Mouse (Mus musculus) ovary, postnatal 10 days (tissue): ENCODE measurements around the gene Mta3.
"Not testable (repeated sequence)": the region's sequence is repeated elsewhere in the genome, so short reads cannot be mapped to it uniquely, and the experiment has no call there.

ENCODE experiments used
- DNase-seq: peaks from one replicate; pipeline ENCODE4 v3.0.0; 2022; ENCODE audit warnings: low spot score

Gene Mta3

GRCm38 (mm10) chr17:83850458-83850857 lies 144.5 kb downstream of the Mta3 start:
- peak; percentile 91 for DNase-seq

- no peak for DNase-seq
These were observed 144.9 kb downstream of the Mta3 start for GRCm38 (mm10) chr17:83850864-83851263.

- no peak for DNase-seq
These were observed 147.9 kb downstream of the Mta3 start for GRCm38 (mm10) chr17:83853831-83854230.

GRCm38 (mm10) chr17:83854284-83854918 lies 148.4 kb downstream of the Mta3 start:
- DNase-seq, result no peak

DNA sequence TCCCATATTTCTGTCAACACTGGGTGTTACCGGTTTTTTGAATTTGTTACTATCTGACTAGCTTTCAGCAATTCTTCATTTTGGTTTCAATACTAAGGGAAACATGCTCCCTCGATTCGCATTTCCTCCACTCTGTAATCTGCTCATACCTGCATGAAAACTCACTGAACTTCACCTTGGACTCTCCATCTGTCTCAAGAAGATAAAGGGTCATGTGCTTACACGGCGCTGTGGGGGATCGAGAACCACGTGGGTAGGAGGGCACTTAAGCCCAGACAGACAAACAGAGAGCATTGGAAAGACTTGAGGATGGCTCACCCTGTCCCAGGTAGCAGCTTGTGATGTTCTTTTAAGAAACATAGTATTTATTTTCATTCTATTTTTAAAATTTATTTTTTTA lies 152.4 kb downstream of the Mta3 start:
- DNase-seq, result no peak

DNA sequence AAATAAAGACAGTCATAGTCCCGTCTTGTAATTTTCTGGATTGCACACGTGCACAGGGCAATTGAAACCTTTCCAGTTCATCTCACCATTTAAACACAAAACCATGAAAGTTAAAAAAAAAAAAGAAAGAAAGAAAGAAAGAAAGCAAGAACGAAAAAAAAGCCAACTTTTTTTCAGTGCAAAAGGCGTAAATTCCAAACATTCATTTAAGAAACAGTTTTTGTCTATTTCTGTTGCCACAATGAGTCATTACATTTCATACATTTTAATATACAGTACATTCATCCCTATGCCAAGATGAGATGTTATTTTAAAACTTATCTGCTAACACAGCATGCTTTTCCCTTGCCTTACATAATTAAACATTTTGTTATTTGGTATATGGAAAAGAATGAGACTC lies 153.7 kb downstream of the Mta3 start:
- DNase-seq, result no peak

DNA sequence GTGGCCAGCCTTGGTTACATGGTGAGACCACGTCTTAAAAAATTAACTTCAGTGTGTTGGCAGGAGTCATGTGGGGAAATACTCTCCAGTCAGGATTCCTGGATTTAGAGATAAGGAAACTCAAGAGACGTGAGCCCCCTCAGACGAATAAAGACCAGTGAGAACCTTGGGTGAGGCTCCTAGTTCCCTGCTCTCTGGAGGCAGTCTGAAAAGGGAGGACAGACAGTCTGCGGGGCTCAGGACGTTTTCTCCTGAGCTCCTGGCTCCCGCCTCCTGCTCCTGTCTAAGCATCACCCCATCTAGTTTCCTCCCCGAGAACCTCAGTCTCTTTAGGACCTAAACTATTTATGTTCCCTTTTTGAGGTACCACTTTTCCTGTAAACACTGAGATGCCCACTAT lies 154.3 kb downstream of the Mta3 start:
- DNase-seq, result no peak

GRCm38 (mm10) chr17:83860968-83861367 lies 155.0 kb downstream of the Mta3 start:
- DNase-seq, result not testable (repeated sequence)

DNA sequence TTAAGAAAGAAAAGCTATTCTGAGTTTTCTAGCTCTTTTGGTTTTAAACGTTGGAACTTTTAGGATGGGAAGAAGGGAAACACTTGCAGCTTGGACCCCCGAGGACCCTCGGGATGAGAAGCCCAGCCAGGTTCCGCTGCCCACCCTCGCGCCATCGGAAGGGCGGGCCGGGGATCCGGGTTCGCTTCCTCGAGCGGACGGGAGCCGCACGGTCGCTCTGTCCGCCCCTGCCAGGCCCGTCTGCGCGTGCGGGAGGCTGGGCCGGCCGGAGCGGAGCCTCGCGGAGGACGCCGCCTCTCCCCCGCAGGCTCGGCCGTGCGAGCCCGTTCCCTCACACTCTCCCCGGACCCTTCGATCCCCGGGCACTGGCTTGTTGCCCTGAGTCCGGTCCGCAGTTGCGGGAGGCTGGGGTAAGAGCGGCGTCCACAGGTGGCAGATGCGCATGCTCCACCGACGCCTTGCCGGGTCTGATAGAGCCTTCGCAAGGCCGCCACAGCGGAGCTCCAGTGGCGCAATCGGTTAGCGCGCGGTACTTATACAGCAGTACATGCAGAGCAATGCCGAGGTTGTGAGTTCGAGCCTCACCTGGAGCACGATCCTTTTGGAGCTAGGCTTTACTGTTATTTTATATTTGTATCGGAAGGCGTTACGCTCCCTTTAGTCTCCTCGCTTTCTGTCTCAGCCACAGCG lies 155.6 kb downstream of the Mta3 start:
- peak; percentile 99 for DNase-seq

- DNase-seq, result peak; percentile 55
These were observed 156.3 kb downstream of the Mta3 start for GRCm38 (mm10) chr17:83862134-83862881.

DNA sequence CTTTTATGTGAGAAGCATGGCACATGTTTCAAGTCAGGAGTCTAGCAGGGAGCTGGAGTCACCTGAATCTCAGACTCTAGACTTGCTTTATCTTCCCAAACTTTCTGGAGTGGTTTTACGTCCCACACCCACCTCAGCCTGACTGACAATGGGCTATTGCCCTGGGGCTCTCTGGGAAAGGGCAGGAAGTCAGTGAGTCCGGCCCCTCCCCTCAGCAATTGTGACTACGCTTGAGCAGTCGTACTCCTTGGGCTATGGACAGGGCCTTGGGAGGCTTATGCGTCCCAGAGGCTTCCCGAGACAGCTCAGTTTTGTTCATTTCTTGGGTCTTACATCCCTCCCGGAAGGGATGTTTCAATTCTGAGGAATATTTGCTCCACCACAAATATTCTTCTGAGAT lies 159.4 kb downstream of the Mta3 start:
- no peak for DNase-seq

DNA sequence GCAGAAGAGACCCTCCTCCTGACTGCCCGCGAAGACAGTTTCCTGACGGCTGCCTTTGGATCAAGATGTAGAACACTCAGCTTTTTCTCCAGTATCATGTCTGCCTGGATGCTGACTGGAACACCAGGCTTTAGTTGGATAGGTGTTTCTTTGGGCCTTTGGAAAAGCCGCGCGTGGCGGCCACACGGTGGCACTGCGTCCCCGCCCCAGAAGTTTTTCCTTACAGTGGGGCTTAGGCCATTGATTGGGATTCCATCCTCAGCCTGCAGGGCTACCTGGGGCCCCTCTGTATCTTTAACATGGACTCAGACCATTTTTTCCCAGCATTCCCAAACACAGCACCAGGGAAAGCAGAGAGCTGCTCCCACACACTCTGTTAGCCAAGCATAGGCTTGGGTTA lies 160.6 kb downstream of the Mta3 start:
- no peak for DNase-seq

GRCm38 (mm10) chr17:83870385-83870784 lies 164.4 kb downstream of the Mta3 start:
- DNase-seq, result no peak
